Mouse (Mus musculus) neural tube, embryonic 15.5 days (tissue): ENCODE measurements around the gene Rnf183. TPM values are rescaled to one million over a fixed set of nuclear protein-coding genes. Genes with fewer than 3 reads are reported as not detected.

Experiments used
- ATAC-seq: fragments of 200-750 bp; cut with Nextera tagmentation; 2 replicates; pipeline ENCODE4 v1.8.0; 2017; ENCODE audit warnings: mild to moderate bottlenecking, moderate TSS enrichment, moderate library complexity; ENCODE audit not compliant: low FRiP score
- H3K27ac ChIP-seq: fragments of 300-500 bp; sonication (generic); replicated peaks from 2 replicates; pipeline ENCODE4 v1.5.1; 2015; ENCODE audit warnings: mild to moderate bottlenecking, inconsistent platforms
- H3K27me3 ChIP-seq: fragments of 300-500 bp; sonication (generic); replicated peaks from 2 replicates; pipeline ENCODE4 v1.6.1; 2015; ENCODE audit warnings: inconsistent platforms
- H3K36me3 ChIP-seq: fragments of 300-500 bp; sonication (generic); 2 replicates; pipeline ENCODE4 v1.6.1; 2015; ENCODE audit warnings: inconsistent platforms
- H3K4me1 ChIP-seq: fragments of 300-500 bp; sonication (generic); 2 replicates; pipeline ENCODE4 v1.6.1; 2015; ENCODE audit warnings: inconsistent platforms
- H3K4me2 ChIP-seq: fragments of 300-500 bp; sonication (generic); 2 replicates; pipeline ENCODE4 v1.6.1; 2015; ENCODE audit warnings: inconsistent platforms, mild to moderate bottlenecking, moderate library complexity
- H3K4me3 ChIP-seq: fragments of 300-500 bp; sonication (generic); replicated peaks from 2 replicates; pipeline ENCODE4 v1.5.1; 2015; ENCODE audit warnings: mild to moderate bottlenecking, inconsistent platforms
- H3K9ac ChIP-seq: fragments of 300-500 bp; sonication (generic); replicated peaks from 2 replicates; pipeline ENCODE4 v1.6.1; 2015; ENCODE audit warnings: mild to moderate bottlenecking, inconsistent platforms
- H3K9me3 ChIP-seq: fragments of 300-500 bp; sonication (generic); replicated peaks from 2 replicates; pipeline ENCODE4 v1.6.1; 2016; ENCODE audit warnings: inconsistent platforms
- WGBS: fragments of 180-500 bp; shearing (Covaris S2); methylation state at CpG from one replicate; pipeline ENCODE4 v1.1.7; 2015; ENCODE audit warnings: mixed read lengths; 5-methylcytosine and 5-hydroxymethylcytosine counted together
- polyA plus RNA-seq: library from polyadenylated mRNA; unstranded; fragments of >200 nt; fragmentation: Nextera tagmentation; extraction: Ambion mirVana; gene quantifications from 2 replicates; pipeline ENCODE4 v1.2.1, GENCODE M21; 2015

Gene Rnf183
- polyA plus RNA-seq, 1 experiment from 2014 or later, result 0.17 TPM

GRCm38 (mm10) chr4:62427978-62428758 is 6.9 kb downstream of the Rnf183 start:
- Histone ChIP-seq H3K9me3 (no peaks in the 10 kb centered on the region), H3K27me3 (no peaks in the 10 kb centered on the region), H3K36me3 (peaks cover 26% of the 10 kb centered on the region), H3K4me1 (no peaks in the 10 kb centered on the region), H3K4me3 (no peak overlapping the region), H3K9ac (no peak overlapping the region), H3K4me2 (no peak overlapping the region), H3K27ac (no peak overlapping the region)
- WGBS, result 82% methylated on average over 17 of the region's 17 CpGs
- ATAC-seq, result no peak

- no peak overlapping the region for H3K4me3 ChIP-seq
- no peak overlapping the region for H3K9ac ChIP-seq
- no peak overlapping the region for H3K4me2 ChIP-seq
- 96% methylated on average over 4 of the region's 4 CpGs for WGBS
- no peak for ATAC-seq
- no peaks in the 10 kb centered on the region for H3K4me1 ChIP-seq
- peaks cover 49% of the 10 kb centered on the region for H3K36me3 ChIP-seq
- no peaks in the 10 kb centered on the region for H3K9me3 ChIP-seq
- no peaks in the 10 kb centered on the region for H3K27me3 ChIP-seq
- no peak overlapping the region for H3K27ac ChIP-seq
These were observed 9.2 kb downstream of the Rnf183 start for GRCm38 (mm10) chr4:62425891-62426290.

DNA sequence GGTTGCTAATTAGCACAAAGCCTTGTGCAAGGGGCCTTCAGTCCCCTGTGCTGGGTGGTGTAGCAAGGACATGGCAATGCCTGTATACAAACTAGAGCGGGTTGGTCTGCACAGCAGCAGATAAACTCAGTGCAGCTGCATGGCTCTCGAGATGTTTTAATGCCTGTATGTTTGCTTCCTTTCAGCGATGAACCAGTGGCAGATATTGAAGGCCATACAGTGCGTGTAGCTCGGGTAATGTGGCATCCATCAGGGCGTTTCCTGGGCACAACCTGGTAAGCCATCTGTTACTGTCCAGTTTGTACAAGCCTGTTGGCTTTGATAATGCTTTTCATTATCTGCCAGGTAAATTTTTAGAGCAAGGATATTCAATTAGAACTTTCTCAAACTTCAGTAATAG is 16.0 kb downstream of the Rnf183 start:
- no peak overlapping the region for H3K27ac ChIP-seq
- 96% methylated on average over 6 of the region's 6 CpGs for WGBS

DNA sequence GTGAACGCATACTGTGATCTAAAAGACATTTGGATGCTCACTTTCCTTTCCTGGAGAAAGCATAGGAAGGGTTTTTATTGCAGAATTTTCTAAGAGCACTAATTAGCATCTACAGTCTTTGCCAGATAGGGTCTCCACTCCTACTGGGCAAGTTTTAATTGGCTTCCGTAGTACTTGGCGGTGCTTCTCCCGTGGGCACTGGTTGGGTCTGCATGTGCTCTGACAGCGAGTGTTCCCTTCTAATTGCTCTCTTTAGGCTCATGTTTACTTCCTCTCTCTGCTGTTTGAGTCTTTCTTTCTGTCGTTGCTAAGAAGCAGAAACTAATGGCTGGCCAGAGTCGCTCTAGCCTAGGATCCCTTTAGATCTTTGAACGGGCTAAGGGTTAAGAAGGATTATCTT is 16.6 kb downstream of the Rnf183 start:
- no peak overlapping the region for H3K4me3 ChIP-seq
- no peak overlapping the region for H3K27ac ChIP-seq
- no peak overlapping the region for H3K4me2 ChIP-seq
- no peaks in the 10 kb centered on the region for H3K27me3 ChIP-seq
- H3K9me3 ChIP-seq, result no peaks in the 10 kb centered on the region
- no peaks in the 10 kb centered on the region for H3K4me1 ChIP-seq
- ATAC-seq, result no peak
- peaks cover 96% of the 10 kb centered on the region for H3K36me3 ChIP-seq
- WGBS, result 76% methylated on average over 8 of the region's 8 CpGs
- no peak overlapping the region for H3K9ac ChIP-seq

More for the DNA sequence above, 16.0 kb downstream of the Rnf183 start:
- Histone ChIP-seq H3K4me3 (no peak overlapping the region), H3K4me2 (no peak overlapping the region), H3K4me1 (no peaks in the 10 kb centered on the region), H3K36me3 (peaks cover 98% of the 10 kb centered on the region), H3K9me3 (no peaks in the 10 kb centered on the region), H3K27me3 (no peaks in the 10 kb centered on the region), H3K9ac (no peak overlapping the region)
- no peak for ATAC-seq

- WGBS, result 92% methylated on average over 10 of the region's 10 CpGs
These were observed 23.4 kb downstream of the Rnf183 start for GRCm38 (mm10) chr4:62411606-62412005.

GRCm38 (mm10) chr4:62410325-62410724 is 24.7 kb downstream of the Rnf183 start:
- Histone ChIP-seq H3K27ac (no peak overlapping the region), H3K4me1 (peaks cover 35% of the 10 kb centered on the region), H3K4me3 (0 out of 2 replicates have a peak overlapping the region, but pooled peaks have one; percentile 85), H3K36me3 (peaks cover 35% of the 10 kb centered on the region), H3K4me2 (peak overlapping the region; percentile 75), H3K27me3 (no peaks in the 10 kb centered on the region), H3K9ac (no peak overlapping the region), H3K9me3 (no peaks in the 10 kb centered on the region)
- no peak for ATAC-seq
- WGBS, result 88% methylated on average over 2 of the region's 2 CpGs

More at GRCm38 (mm10) chr4:62411606-62412005, 23.4 kb downstream of the Rnf183 start:
- Histone ChIP-seq H3K36me3 (peaks cover 48% of the 10 kb centered on the region), H3K9ac (no peak overlapping the region), H3K4me1 (peaks cover 23% of the 10 kb centered on the region), H3K27me3 (no peaks in the 10 kb centered on the region), H3K27ac (no peak overlapping the region), H3K9me3 (no peaks in the 10 kb centered on the region), H3K4me3 (no peak overlapping the region), H3K4me2 (no peak overlapping the region)
- no peak for ATAC-seq

DNA sequence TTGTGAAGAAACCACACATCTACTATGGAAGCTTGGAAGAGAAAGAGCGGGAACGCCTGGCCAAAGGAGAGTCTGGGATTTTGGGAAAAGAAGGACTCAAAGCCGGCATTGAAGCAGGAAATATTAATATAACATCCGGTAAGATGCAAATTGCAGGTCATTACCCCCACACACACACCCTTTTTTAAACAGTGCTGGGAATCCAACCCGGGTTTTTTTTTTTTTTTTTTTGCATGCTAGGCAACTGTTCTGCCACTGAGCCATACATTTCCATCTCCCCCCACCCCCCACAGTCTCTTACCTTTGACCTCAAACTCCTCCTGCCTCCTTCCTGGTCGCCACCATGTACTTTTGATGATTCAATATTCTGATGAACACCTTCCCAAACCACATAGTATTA is 25.4 kb downstream of the Rnf183 start:
- peaks cover 28% of the 10 kb centered on the region for H3K36me3 ChIP-seq

GRCm38 (mm10) chr4:62408601-62409282 is 26.3 kb downstream of the Rnf183 start, which contains the start of the genes Cdc26 and Prpf4:
Cdc26 (minus strand) TSS chr4:62408642.
Prpf4 (plus strand) TSS chr4:62408797.
- no peaks in the 10 kb centered on the region for H3K9me3 ChIP-seq
- peak within 1 kb of the TSS; percentile 85 for H3K4me3 ChIP-seq
- peaks cover 22% of the 10 kb centered on the region for H3K36me3 ChIP-seq
- H3K27ac ChIP-seq, result peak within 1 kb of the TSS; percentile 88
- peak within 1 kb of the TSS; percentile 75 for H3K4me2 ChIP-seq
- H3K9ac ChIP-seq, result peak within 1 kb of the TSS; percentile 86
- ATAC-seq, result peak; percentile 99
- no peaks in the 10 kb centered on the region for H3K27me3 ChIP-seq
- WGBS, result under 1% methylated on average over 39 of the region's 39 CpGs
- H3K4me1 ChIP-seq, result peaks cover 43% of the 10 kb centered on the region

More for the DNA sequence above, 25.4 kb downstream of the Rnf183 start:
- Histone ChIP-seq H3K27ac (no peak overlapping the region), H3K27me3 (no peaks in the 10 kb centered on the region), H3K4me2 (peak overlapping the region; percentile 75), H3K4me1 (peaks cover 40% of the 10 kb centered on the region), H3K4me3 (peak overlapping the region; percentile 85), H3K9ac (peak overlapping the region; percentile 86), H3K9me3 (no peaks in the 10 kb centered on the region)
- no peak for ATAC-seq
- 37% methylated on average over 6 of the region's 6 CpGs for WGBS

- under 1% methylated on average over 35 of the region's 35 CpGs for WGBS
- H3K27me3 ChIP-seq, result no peaks in the 10 kb centered on the region
- H3K4me3 ChIP-seq, result peak overlapping the region; percentile 85
- H3K4me1 ChIP-seq, result peaks cover 43% of the 10 kb centered on the region
- H3K9ac ChIP-seq, result peak overlapping the region; percentile 63
- H3K4me2 ChIP-seq, result peak overlapping the region; percentile 57
- H3K36me3 ChIP-seq, result peaks cover 16% of the 10 kb centered on the region
- peak; percentile 72 for ATAC-seq
- no peaks in the 10 kb centered on the region for H3K9me3 ChIP-seq
- H3K27ac ChIP-seq, result peak overlapping the region; percentile 88
These were observed 27.1 kb downstream of the Rnf183 start for GRCm38 (mm10) chr4:62407730-62408582.

DNA sequence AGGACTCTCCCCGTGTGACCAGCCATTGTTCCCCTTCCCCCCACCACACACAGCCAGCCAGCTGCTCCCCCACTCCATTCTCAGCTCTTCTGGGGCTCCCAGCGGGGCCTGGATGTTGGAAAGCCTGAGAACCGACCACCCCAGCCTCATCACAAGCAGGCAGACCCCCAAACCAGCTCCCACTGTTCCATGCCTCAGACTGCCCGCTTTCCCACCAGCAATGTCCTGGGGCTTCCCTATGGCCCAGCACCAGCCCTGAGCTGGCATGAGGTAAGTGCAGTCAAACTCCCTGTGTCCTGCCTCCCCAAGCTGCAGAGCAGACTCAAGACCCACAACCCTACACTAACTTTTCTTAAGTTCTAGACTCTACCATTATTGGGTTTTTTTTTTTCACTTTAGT is 28.9 kb downstream of the Rnf183 start:
- no peak overlapping the region for H3K4me3 ChIP-seq
- H3K4me2 ChIP-seq, result peak overlapping the region; percentile 13; the same call in 1 of the 2 replicates
- peaks cover 18% of the 10 kb centered on the region for H3K36me3 ChIP-seq
- no peak overlapping the region for H3K9ac ChIP-seq
- H3K27me3 ChIP-seq, result no peaks in the 10 kb centered on the region
- no peaks in the 10 kb centered on the region for H3K9me3 ChIP-seq
- WGBS, result 77% methylated on average over 4 of the region's 4 CpGs
- ATAC-seq, result no peak
- no peak overlapping the region for H3K27ac ChIP-seq
- peaks cover 43% of the 10 kb centered on the region for H3K4me1 ChIP-seq

GRCm38 (mm10) chr4:62398956-62399355 is 36.1 kb downstream of the Rnf183 start:
- no peak overlapping the region for H3K27ac ChIP-seq
- 96% methylated on average over 3 of the region's 3 CpGs for WGBS
- H3K27me3 ChIP-seq, result no peaks in the 10 kb centered on the region
- H3K36me3 ChIP-seq, result peaks cover 73% of the 10 kb centered on the region
- no peak overlapping the region for H3K9ac ChIP-seq
- H3K4me1 ChIP-seq, result no peaks in the 10 kb centered on the region
- H3K9me3 ChIP-seq, result no peaks in the 10 kb centered on the region
- no peak overlapping the region for H3K4me2 ChIP-seq
- H3K4me3 ChIP-seq, result no peak overlapping the region
- ATAC-seq, result no peak
